Mouse (Mus musculus) R1 (cell line): Measurements from ENCODE around the gene Dusp5.
"Not testable (repeated sequence)": the region's sequence is repeated elsewhere in the genome, so short reads cannot be mapped to it uniquely, and the experiment has no call there.

ENCODE experiments used
- DNase-seq: peaks from one replicate; pipeline ENCODE4 v3.0.0-alpha.2; 2018; ENCODE audit warnings: low read depth, low spot score

Gene Dusp5

DNA sequence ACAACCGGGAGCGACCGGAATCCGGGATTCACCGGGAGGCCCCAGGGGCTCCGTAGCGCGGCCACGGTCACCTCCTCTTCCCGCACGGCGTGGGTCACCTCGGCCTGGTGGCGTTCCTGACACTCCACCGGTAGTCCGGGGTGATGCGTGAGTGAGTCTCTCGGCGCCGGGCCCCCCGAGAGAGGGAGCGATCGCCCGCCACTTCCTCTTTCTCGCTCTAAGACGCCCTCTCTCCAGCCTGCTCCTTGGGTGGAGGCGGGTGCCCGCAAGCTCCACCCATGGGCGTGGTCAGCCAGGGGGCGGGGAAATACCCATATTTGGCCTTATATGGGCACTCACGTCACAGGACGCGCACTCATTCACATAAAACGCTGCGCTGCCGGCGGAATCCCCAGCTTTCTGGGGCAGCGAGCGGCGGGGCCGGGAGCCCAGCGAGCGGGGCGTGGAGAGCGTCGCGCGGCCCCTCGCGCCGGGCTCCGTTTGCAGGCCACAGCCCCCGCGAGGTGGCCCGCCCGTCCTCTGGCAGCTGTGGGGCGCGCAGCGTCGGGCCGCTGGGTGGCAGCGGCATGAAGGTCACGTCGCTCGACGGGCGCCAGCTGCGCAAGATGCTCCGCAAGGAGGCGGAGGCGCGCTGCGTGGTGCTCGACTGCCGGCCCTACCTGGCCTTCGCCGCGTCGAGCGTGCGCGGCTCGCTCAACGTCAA is at the start of gene Dusp5:
Gene Dusp5 (plus strand): TSS at position 358 of the 703 bp plus-strand sequence.
- DNase-seq = peak; percentile 97

DNA sequence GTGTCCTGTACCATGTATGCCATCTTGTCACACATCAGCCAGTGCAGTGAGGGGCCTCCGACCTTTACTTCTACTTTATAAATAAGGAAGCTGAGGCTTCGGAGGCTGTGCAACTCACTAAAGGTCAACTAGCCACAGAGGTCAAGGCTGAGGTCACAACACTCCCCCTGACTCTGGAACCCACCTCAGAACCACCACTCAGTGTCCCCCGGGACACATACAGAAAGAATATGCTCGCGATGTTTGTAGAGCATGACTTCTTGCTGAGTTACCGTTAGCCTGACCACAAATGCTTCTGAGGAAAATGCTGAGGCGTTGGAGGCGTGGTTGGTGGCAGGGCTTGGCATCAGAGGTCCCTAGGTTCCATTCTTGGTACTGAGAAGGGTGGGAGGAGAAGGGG is 49.3 kb upstream of the Dusp5 start:
- DNase-seq = no peak

DNA sequence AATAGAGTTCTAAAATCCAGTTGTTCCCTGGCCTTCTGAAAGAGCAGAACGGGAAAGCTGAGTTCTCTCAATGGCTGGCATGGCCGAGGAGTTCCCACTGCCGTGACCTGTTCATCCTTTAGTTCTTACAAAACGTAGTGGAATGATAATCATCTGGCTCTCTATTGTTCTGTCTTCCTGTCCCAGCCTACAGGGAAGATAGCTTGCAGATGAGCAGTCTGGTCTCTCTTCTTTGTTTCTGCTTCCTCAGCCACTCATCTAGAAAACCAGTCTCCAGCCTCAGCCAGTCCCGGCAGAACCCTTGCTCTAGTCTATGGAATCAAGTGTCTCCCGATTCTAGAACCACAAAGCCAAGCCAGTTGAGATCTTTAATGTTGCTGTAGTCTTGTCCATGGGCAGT is 46.8 kb upstream of the Dusp5 start:
- DNase-seq = peak; percentile 81

DNA sequence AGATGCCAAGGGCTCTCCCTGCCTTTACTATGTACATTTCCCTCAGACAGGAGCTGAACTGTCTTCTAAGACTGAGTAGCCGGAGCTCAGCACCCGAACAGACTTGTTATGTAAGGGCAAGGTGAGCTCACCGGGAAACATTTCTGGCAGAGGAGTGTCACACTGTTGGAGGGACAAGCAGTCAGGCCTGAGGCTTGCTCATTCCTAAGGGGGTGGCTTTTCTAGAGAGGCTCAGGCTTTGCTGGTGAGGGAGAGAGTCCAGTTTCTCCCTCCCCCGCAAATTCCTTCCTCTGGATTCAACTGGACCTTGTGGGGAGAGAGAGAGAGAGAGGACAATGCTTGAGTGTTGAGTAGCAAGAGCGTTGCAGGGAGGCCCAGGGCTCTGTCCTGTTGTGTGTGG is 46.4 kb upstream of the Dusp5 start:
- DNase-seq = peak; percentile 74

- DNase-seq = no peak
Observed at GRCm38 (mm10) chr19:53483984-53484383, 44.9 kb upstream of the Dusp5 start.

GRCm38 (mm10) chr19:53484918-53485317 is 44.0 kb upstream of the Dusp5 start:
- no peak for DNase-seq

- no peak for DNase-seq
Observed at GRCm38 (mm10) chr19:53489187-53489586, 39.7 kb upstream of the Dusp5 start.

- DNase-seq = no peak
Observed at GRCm38 (mm10) chr19:53489910-53490309, 39.0 kb upstream of the Dusp5 start.

DNA sequence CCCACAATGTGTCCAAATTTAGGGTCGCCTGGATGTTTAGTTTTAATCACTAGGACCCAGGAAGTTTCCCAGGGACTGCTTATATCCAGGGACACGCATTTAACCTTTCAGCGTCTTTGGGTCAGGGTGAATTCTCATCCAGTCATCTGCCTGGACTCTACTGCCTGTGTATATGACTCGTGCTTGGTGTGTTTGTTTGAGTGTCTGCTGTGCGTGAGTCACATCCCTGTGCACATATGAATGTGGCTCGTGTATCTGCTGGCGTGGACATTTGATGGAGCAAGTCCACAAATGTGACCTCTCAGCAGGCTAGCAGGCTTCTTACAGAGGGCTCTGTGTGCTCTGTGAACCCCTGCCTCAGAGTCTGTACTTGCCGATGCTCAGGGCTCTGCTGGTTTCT is 38.0 kb upstream of the Dusp5 start:
- DNase-seq = no peak

DNA sequence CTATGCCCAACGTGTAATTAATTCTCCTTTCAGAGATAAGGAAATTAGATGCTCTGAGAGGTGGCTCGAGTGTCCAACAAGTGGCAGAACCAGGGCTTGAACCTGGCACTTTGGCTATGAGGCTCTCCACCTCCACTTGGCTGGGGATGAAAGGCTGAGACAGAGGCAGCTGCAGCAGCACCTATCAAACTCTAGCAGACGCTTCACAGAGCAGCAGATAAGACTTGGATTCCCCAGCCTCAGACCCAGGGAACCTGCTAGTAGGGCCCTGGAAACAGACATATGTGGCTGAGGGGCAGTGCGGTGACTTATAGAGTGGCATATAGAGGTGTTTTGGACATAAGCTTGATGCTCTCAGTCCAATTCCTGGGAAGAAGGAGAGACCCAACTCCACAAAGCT is 36.4 kb upstream of the Dusp5 start:
- no peak for DNase-seq

DNA sequence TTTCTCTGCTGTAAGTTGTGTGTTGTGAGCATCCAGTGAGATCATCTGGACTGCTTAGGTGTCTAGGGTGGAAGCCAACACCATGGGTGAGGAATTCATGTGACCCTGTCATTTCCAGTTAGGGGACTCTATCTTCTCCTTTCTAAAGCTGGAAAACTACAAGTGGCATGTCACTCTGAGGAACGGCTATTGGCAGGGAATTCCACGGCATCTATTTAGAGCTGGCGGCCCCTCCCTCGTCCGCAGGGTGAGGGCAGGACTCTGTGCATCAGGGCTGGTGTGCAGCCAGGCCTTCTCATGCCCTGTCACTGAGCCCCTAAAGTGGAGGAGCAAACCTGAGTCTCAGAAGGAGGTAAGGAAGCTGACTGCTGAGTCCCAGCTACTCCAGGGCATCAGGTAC is 35.0 kb upstream of the Dusp5 start:
- no peak for DNase-seq

DNA sequence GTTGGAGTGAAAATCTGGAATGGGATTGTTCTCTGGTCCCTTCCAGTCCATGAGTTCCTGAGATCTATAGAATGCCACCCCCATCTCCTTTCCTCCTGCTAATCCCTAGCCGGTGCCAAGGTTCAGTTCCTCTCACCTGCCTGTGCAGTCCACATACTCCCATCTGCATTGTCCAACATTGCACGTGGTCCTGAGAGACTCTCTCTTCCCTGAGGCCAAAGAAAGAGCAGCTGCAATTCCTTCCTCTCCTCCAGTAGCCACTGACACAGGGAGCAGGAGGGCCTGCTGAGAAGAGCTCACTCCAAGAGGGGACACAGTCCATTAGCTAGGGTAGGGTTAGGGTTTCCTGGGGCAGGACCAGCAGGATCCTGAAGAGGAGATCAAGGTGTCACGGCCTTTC is 31.0 kb upstream of the Dusp5 start:
- DNase-seq = no peak

GRCm38 (mm10) chr19:53499049-53499448 is 29.9 kb upstream of the Dusp5 start:
- DNase-seq = no peak

DNA sequence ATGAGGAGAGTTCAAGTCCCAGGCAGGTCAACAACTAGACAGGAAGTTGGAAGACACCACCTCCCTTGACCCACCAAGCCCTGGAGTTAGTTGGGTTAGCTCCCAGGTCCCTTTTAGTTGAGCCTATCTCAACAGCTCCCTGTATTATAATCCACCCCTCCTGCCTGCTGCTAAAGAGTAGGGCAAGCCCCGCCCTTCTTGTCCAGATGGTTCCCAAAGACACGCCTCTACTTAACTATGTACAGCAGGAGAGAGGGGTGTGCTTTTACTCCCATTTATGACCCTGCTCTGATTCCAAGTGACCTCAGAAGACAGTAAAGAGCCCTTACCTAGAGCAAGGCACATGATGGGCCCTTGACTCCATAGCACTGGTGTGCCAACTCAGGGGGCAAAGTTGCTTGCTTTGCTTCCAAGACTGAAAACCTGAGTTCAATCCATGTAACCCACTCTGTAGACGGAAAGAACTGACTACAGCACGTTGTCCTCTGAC is 29.4 kb upstream of the Dusp5 start:
- DNase-seq = peak; percentile 48

- DNase-seq = peak; percentile 32
Observed at GRCm38 (mm10) chr19:53500298-53501006, 28.5 kb upstream of the Dusp5 start.

GRCm38 (mm10) chr19:53501239-53501638 is 27.7 kb upstream of the Dusp5 start:
- not testable (repeated sequence) for DNase-seq

- no peak for DNase-seq
Observed at GRCm38 (mm10) chr19:53501765-53502164, 27.1 kb upstream of the Dusp5 start.

- DNase-seq = no peak
Observed at GRCm38 (mm10) chr19:53502891-53503371, 26.0 kb upstream of the Dusp5 start.

GRCm38 (mm10) chr19:53504181-53504580 is 24.7 kb upstream of the Dusp5 start:
- no peak for DNase-seq

DNA sequence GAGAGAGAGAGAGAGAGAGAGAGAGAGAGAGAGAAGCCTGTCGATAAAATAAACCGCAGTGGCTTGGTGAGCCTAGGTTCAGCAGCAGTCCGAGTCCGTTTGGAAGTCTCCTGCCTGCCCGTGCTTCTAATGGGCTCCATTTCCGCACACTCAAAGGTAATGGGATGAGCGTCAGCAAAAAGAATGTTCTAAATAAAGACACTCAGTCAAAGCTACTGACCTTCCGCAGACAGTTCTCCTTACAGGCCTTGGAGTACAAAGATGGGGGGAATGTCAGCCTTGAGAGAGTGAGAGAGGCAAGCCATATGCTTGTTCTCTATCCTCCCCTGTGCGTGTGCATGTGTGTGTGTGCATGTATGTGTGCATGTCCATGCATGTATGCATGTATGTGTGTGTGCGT is 23.2 kb upstream of the Dusp5 start:
- DNase-seq = no peak

GRCm38 (mm10) chr19:53507497-53507896 is 21.4 kb upstream of the Dusp5 start:
- DNase-seq = peak; percentile 46

- DNase-seq = no peak
Observed at GRCm38 (mm10) chr19:53511244-53511934, 17.5 kb upstream of the Dusp5 start.
